Mouse (Mus musculus): ENCODE data around the gene 1700069L16Rik. TPM values are rescaled to one million over a fixed set of nuclear protein-coding genes. Genes with fewer than 3 reads are reported as not detected.
A peak's percentile ranks its signal among the peaks of the same experiment; 100 is the strongest.

Gene 1700069L16Rik
- polyA plus RNA-seq, 1 experiment from 2014 or later = not detected

DNA sequence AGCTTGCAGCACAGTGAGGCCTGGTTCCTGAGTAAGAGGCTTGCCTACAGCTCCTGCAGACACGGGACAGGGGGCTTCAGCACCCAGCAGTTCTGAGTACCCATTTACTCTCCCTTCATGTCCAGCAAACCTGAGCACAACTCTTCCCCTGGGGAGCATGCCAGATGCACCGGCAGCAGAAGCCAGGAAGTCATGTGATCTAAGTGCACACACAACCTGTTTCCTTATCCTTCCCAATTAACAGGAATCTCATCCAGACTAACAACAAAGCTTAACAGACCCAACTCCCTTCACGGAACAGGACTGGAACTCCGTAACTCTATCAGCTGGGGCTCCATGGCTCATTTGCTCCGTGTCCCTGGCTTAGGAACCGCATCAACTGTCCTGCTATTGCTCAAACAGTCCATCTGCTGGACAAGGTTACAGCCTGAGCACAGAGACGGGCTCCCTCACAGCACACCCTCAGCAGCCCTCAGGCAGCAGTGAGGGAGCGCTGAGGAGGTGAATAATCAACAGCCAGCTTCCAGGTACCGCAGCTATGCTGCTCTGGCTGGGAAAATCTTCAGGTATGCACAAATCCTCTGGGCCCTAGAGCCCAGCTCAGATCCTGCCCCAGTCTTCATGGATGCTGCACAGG lies 27.1 kb upstream of the 1700069L16Rik start:
- ATAC-seq = no peak
- 92% methylated on average over 9 of the region's 9 CpGs for WGBS
- Histone ChIP-seq H3K4me3 (no peak overlapping the region), H3K9ac (no peak overlapping the region), H3K27me3 (no peaks in the 10 kb centered on the region), H3K27ac (no peak overlapping the region), H3K36me3 (ENCODE audit: poor library complexity, severe bottlenecking) (peaks cover 99% of the 10 kb centered on the region), H3K4me2 (no peak overlapping the region), H3K4me1 (no peaks in the 10 kb centered on the region), H3K9me3 (replicated peaks) (no peaks in the 10 kb centered on the region)

DNA sequence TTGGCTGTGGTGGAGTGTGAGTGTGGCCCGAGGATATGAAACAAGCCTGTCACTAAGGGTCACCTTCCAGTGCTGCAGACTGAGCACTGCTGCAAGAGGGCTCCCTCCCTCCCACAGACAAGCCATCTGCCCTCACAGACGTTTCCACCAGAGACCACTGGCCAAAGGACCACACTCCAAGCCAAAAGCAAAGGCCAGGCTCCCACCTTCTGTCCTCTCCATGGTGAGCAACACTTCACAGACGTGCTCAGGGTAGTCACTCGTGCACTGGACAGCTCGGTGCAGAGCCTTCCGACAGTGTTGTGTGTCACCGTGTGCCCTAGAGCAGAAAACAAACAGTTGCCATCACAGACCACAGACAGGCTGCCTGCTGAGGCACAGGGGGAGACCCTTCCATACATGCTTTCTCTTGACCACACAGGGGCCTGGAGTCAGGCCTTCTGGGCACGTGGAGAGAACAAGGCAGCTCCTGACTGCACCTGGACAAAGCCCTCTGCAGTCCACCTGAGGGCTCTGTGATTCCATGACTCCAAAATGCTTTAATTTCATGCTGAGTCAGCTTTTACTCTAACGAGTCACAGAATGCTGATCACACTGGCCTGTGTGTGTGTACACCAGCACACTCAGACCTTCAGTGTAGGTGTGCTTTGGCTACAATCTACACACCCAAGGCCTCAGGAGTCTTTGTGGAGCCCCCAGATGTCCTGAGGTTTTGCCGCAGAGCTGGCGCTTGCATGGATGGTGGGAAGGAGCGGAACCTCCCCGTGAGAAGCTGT lies 24.2 kb upstream of the 1700069L16Rik start:
- WGBS = 97% methylated on average over 13 of the region's 13 CpGs
- ATAC-seq = no peak
- H3K27me3 ChIP-seq = no peaks in the 10 kb centered on the region

DNA sequence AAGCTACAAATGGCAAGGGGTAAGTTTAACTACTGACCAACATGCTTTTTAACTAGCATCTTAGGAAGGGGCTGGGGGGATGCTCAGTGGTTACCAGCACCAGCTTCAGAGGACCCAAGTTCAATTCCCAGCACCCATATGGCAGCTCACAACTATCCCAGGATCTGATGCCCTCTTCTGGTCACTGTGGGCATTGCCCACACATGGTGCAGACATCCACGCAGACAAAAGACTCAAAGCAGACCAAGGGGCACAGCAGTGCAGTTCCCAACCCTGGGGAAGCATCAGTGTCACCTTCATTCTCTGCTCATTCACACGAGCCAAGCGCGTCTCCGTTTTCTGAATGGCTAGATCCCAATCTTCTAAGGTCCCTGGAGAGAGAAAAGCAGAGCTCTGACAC lies 23.1 kb upstream of the 1700069L16Rik start:
- no peak overlapping the region for H3K27ac ChIP-seq
- H3K9me3 ChIP-seq (replicated peaks) = no peaks in the 10 kb centered on the region
- H3K4me3 ChIP-seq = no peak overlapping the region
- H3K27me3 ChIP-seq = no peaks in the 10 kb centered on the region
- no peak for ATAC-seq
- peaks cover 99% of the 10 kb centered on the region for H3K36me3 ChIP-seq (ENCODE audit: poor library complexity, severe bottlenecking)
- no peaks in the 10 kb centered on the region for H3K4me1 ChIP-seq
- no peak overlapping the region for H3K9ac ChIP-seq
- no peak overlapping the region for H3K4me2 ChIP-seq
- WGBS = 95% methylated on average over 5 of the region's 5 CpGs

More for the DNA sequence above, 24.2 kb upstream of the 1700069L16Rik start:
- Histone ChIP-seq H3K36me3 (ENCODE audit: poor library complexity, severe bottlenecking) (peaks cover 99% of the 10 kb centered on the region), H3K9ac (no peak overlapping the region), H3K4me1 (no peaks in the 10 kb centered on the region), H3K4me2 (no peak overlapping the region), H3K9me3 (replicated peaks) (no peaks in the 10 kb centered on the region), H3K27ac (no peak overlapping the region), H3K4me3 (no peak overlapping the region)

DNA sequence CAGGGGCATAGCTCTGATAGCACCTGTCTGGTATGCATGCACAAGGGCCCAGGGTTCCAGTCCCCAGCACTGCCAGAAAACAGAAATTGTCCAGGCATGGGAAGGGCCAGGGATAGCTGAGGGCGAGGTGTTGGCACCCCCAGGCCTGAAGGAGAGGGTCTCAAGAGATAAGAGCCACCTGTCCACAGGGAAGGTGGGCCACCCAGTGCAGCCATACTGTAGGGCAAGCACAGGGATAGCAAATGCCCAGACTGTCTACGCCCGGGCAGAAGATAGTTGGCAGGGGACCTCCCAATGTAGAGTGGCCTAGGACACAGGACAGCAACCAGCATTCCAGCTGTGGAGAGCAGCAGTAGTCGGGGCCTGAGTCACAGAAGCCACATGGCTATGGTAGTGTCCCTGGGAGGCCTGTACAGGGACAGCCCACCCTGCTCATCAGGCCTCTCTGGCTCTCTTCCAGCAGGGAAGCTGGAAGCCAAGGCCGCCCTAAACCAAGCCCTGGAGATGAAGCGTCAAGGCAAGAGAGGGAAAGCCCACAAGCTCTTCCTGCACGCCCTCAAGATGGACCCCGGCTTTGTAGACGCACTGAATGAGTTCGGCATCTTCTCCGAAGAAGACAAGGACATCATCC lies 13.2 kb upstream of the 1700069L16Rik start:
- peaks cover 16% of the 10 kb centered on the region for H3K4me1 ChIP-seq
- no peaks in the 10 kb centered on the region for H3K27me3 ChIP-seq
- ATAC-seq = no peak
- peaks cover 52% of the 10 kb centered on the region for H3K36me3 ChIP-seq (ENCODE audit: poor library complexity, severe bottlenecking)
- H3K27ac ChIP-seq = no peak overlapping the region
- H3K4me2 ChIP-seq = no peak overlapping the region
- WGBS = 90% methylated on average over 11 of the region's 11 CpGs
- H3K9me3 ChIP-seq (replicated peaks) = no peaks in the 10 kb centered on the region
- no peak overlapping the region for H3K9ac ChIP-seq
- no peak overlapping the region for H3K4me3 ChIP-seq

DNA sequence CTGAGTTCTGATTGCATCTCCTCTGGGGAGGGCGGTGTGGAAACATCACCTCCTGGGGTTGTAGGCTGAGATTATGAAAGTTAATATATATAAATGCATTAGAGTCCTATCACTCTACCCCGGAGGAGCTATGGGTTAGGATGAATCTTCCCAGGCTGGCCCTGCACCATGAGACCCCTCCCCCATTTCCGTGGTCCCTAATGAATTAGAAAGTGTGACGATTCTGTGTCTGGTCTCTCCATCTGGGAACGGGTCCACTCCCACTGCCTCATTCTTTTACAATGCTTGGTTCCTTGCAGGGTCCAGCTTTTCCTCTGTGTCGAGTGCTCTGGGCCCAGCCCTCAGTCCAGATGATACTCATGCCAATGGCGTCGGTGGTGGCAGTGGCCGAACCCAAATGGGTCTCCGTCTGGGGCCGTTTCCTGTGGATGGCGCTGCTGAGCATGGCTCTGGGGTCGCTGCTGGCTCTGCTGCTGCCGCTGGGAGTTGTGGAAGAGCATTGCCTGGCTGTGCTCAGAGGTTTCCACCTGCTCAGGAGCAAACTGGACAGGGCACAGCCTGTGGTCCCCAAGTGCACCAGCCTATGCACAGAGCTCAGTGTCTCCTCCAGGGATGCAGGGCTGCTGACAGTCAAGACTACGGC lies 12.1 kb upstream of the 1700069L16Rik start:
- Histone ChIP-seq H3K4me2 (peak overlapping the region; percentile 68), H3K4me1 (peaks cover 16% of the 10 kb centered on the region), H3K27ac (no peak overlapping the region), H3K9me3 (replicated peaks) (no peaks in the 10 kb centered on the region), H3K9ac (peak overlapping the region; percentile 71), H3K27me3 (no peaks in the 10 kb centered on the region), H3K36me3 (ENCODE audit: poor library complexity, severe bottlenecking) (peaks cover 42% of the 10 kb centered on the region), H3K4me3 (peak overlapping the region; percentile 63)
- WGBS = 42% methylated on average over 15 of the region's 15 CpGs
- ATAC-seq = no peak

DNA sequence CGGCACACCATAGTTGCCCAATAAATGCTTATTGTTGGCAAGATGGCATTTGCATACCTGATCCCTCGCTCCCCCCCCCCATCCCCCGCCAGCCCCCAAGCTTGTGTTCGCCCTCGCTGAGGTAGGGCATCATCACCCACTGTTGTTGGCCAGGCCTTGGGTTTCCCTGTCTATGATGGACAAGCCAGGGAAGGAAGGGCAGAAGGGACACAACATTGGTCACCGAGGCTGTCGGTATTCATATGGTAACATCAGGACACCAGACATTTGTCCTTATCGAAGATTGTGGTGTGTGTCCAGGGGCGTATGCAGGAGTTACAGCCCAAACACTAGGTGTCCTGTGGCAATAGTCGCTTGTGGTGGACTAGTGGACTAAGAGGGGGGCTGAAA lies 11.5 kb upstream of the 1700069L16Rik start:
- peaks cover 36% of the 10 kb centered on the region for H3K36me3 ChIP-seq (ENCODE audit: poor library complexity, severe bottlenecking)
- peak overlapping the region; percentile 71 for H3K9ac ChIP-seq
- 2% methylated on average over 10 of the region's 10 CpGs for WGBS
- peak overlapping the region; percentile 63 for H3K4me3 ChIP-seq
- ATAC-seq = peak; percentile 23; the same call in 1 of the 2 replicates
- peak overlapping the region; percentile 68 for H3K4me2 ChIP-seq
- H3K27ac ChIP-seq = peak overlapping the region; percentile 95
- H3K27me3 ChIP-seq = no peaks in the 10 kb centered on the region
- peaks cover 16% of the 10 kb centered on the region for H3K4me1 ChIP-seq
- H3K9me3 ChIP-seq (replicated peaks) = no peaks in the 10 kb centered on the region

DNA sequence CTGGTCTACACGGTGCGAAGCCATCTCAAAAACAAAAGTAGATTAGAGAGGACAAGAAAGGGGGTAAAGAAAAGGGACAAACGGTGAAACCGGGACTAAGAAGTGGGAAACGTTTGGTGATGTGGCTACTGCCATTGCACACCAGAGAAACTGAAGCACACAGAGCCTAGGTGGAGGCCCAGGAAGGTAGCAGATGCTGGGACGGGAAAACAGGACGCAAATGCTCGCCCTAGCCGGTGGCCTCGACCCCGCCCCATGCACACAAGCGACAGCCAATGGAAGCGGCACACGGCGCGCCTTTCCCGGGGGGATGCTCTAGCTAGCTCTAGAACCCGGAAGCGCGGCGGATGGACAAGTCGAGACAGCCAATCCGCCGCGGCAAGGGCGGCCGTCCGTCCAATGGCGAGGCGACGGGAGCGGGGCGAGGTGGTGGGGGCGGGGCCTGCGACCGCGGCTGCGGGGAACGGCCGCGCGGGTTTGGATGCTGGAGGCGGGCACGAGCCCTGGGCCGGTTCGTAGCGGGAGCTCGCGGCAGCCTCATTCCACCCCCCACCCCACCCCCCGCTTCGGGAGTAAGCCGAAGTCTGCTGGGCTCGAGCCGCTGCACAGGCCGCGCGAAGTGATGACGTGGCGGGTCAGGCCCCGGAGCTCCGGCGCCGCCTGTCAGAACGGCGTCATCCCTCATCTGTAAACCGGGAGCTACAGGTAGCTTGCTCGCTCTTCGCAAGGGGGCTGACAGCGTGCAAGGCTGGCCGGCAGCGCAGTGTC lies 11.0 kb upstream of the 1700069L16Rik start, which contains the start of gene Ficd:
Gene Ficd, plus strand, starts transcription at position 459 of the 768 bp plus-strand sequence.
- Histone ChIP-seq H3K4me3 (peak within 1 kb of the TSS; percentile 63), H3K27ac (peak within 1 kb of the TSS; percentile 95), H3K9ac (peak within 1 kb of the TSS; percentile 71), H3K36me3 (ENCODE audit: poor library complexity, severe bottlenecking) (peaks cover 31% of the 10 kb centered on the region), H3K9me3 (replicated peaks) (no peaks in the 10 kb centered on the region), H3K27me3 (no peaks in the 10 kb centered on the region), H3K4me2 (peak within 1 kb of the TSS; percentile 68), H3K4me1 (peaks cover 20% of the 10 kb centered on the region)
- under 1% methylated on average over 51 of the region's 71 CpGs for WGBS
- ATAC-seq = peak; percentile 98

DNA sequence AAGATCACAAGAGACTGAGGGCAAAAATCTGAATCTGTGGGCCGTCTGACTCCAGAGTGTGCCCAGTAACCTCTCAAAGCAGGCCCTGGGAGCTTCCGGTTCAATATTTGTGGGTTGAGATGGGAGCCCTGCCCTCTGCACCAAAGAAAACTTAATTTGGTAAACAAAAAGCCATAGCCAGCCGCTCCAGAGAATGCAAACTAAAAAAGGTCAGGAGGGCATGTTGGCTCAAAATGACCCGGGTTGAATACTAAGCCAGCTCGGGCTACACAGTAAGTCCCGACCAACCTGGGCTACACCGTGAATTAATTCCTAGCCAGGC lies 10.4 kb upstream of the 1700069L16Rik start:
- WGBS = 27% methylated on average over 7 of the region's 7 CpGs
- peak overlapping the region; percentile 95 for H3K27ac ChIP-seq
- peaks cover 25% of the 10 kb centered on the region for H3K36me3 ChIP-seq (ENCODE audit: poor library complexity, severe bottlenecking)
- peak overlapping the region; percentile 71 for H3K9ac ChIP-seq
- no peaks in the 10 kb centered on the region for H3K9me3 ChIP-seq (replicated peaks)
- no peaks in the 10 kb centered on the region for H3K27me3 ChIP-seq
- peaks cover 25% of the 10 kb centered on the region for H3K4me1 ChIP-seq
- H3K4me3 ChIP-seq = peak overlapping the region; percentile 63
- ATAC-seq = peak; percentile 57
- H3K4me2 ChIP-seq = peak overlapping the region; percentile 68

DNA sequence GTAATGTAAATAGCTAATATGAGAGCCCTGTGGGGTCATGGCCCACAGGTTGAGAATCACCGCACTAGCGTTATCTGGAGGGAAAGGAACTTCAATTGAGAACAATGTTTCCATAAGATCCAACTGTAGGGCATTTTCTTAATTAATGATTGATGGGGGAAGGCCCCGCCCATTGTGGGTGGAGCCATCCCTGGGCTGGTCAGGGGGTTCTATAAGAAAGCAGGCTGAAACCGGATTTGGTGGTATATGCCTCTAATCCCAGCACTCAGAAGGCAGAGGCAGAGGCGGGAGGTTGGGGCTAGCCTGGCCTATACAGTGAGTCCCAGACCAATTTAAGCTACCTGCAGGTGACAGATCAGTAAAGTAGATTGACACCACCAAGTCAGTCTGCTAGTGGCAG lies 9.8 kb upstream of the 1700069L16Rik start:
- ATAC-seq = no peak
- H3K27me3 ChIP-seq = no peaks in the 10 kb centered on the region
- H3K4me3 ChIP-seq = no peak overlapping the region
- H3K4me1 ChIP-seq = peaks cover 25% of the 10 kb centered on the region
- peaks cover 19% of the 10 kb centered on the region for H3K36me3 ChIP-seq (ENCODE audit: poor library complexity, severe bottlenecking)
- no peaks in the 10 kb centered on the region for H3K9me3 ChIP-seq (replicated peaks)
- no peak overlapping the region for H3K9ac ChIP-seq
- 0 out of 2 replicates have a peak overlapping the region, but pooled peaks have one; percentile 95 for H3K27ac ChIP-seq
- H3K4me2 ChIP-seq = no peak overlapping the region
- 66% methylated on average over 5 of the region's 5 CpGs for WGBS

DNA sequence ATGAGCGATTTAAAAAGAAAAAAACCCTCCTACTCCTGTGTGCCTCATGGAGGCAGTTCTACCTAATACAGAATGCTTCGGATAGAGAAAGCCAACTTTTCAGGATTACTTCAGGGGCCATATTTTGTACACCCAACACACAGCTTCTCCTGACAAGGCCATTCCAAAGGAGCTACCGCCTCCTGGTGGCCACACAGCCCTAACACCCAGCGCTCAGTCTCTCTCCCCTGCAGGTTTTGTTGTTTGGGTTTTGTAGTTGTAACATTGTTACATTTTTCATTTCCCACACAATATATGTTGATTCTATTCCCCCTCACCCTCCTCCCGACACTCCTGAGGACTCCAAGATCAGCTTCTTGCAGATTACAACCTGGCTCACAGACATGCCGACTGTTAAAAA lies 7.6 kb upstream of the 1700069L16Rik start:
- Histone ChIP-seq H3K36me3 (ENCODE audit: poor library complexity, severe bottlenecking) (no peaks in the 10 kb centered on the region), H3K9ac (no peak overlapping the region), H3K4me3 (no peak overlapping the region), H3K27ac (no peak overlapping the region), H3K4me2 (no peak overlapping the region), H3K4me1 (peaks cover 25% of the 10 kb centered on the region), H3K9me3 (replicated peaks) (no peaks in the 10 kb centered on the region), H3K27me3 (no peaks in the 10 kb centered on the region)
- WGBS = 27% methylated on average over 6 of the region's 6 CpGs
- ATAC-seq = no peak

DNA sequence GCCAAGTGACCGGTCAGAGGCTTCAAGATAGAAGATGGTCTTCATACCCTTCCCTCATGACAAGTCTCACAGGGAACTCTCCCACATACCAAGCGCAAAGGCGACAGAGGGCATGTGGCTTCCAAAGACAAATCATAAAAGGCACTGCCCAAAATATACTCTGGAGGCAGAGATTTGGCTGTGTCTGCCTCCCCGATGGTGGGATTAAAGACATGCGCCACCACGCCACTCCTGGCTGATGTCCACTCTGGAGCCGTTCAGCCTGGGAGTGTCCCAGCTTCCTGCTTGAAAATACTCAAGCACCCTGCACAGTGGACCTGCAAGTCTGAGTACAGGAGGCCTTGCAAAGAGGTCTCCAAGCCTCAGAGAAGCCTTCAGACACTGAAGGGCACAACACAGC lies 6.6 kb upstream of the 1700069L16Rik start:
- H3K4me1 ChIP-seq = peaks cover 15% of the 10 kb centered on the region
- no peak overlapping the region for H3K27ac ChIP-seq
- H3K9ac ChIP-seq = no peak overlapping the region
- H3K9me3 ChIP-seq (replicated peaks) = no peaks in the 10 kb centered on the region
- H3K36me3 ChIP-seq (ENCODE audit: poor library complexity, severe bottlenecking) = no peaks in the 10 kb centered on the region
- no peaks in the 10 kb centered on the region for H3K27me3 ChIP-seq
- H3K4me2 ChIP-seq = no peak overlapping the region
- no peak for ATAC-seq
- WGBS = 93% methylated on average over 7 of the region's 7 CpGs
- no peak overlapping the region for H3K4me3 ChIP-seq

Data from forebrain, embryonic 13.5 days (tissue).